Mouse (Mus musculus): Measurements from ENCODE around the gene Fuca1. TPM values are rescaled to one million over a fixed set of nuclear protein-coding genes. Genes with fewer than 3 reads are reported as not detected.
A peak's percentile ranks its signal among the peaks of the same experiment; 100 is the strongest.

Fuca1 gene
- polyA plus RNA-seq, 1 experiment from 2014 or later: 50.7 TPM

DNA sequence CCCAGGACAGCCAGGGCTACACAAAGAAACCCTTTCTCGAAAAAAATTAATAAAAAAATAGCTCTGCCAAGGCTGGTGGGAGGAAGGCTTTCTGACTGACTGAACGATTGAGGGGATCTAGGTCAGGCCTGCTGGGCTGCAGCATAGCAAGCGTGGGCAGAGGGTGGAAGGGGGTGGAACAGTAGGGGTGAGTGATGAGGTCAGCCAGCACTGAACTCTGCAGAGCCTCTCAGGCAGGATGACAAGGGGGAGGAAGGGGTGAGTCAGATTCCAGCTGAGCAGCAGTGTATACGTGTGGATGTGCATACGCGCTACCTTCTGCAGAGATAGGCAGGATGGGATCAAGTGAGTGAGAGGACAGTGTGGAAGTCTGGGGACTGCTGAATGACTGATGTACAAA lies 29.4 kb downstream of the Fuca1 start:
- peaks cover 21% of the 10 kb centered on the region for H3K36me3 ChIP-seq (replicated peaks; ENCODE audit: insufficient read depth, low read length)
- TF ChIP-seq EP300 (IDR thresholded peaks at IDR 0.05; ENCODE audit: low read depth): no peak
- no peak for TF ChIP-seq CTCF (IDR thresholded peaks at IDR 0.05; ENCODE audit: low read depth)
- H3K27me3 ChIP-seq (ENCODE audit: insufficient read depth, low read length): no peaks in the 10 kb centered on the region
- peaks cover 23% of the 10 kb centered on the region for H3K4me1 ChIP-seq (ENCODE audit: insufficient read depth)
- peak; percentile 58 for ATAC-seq
- H3K9ac ChIP-seq (replicated peaks): peak overlapping the region; percentile 24; the same call in 1 of the 2 replicates
- DNase-seq: peak; percentile 48
- 56% methylated on average over 6 of the region's 6 CpGs for WGBS (ENCODE audit: insufficient replicate concordance)
- H3K4me3 ChIP-seq (ENCODE audit: low read depth, low read length): no peak overlapping the region
- H3K4me2 ChIP-seq (ENCODE audit: low read depth, low read length): peak overlapping the region; percentile 28; the same call in 1 of the 2 replicates
- H3K9me3 ChIP-seq (ENCODE audit: low read length): no peaks in the 10 kb centered on the region; the same call in 1 of the 2 replicates
- peak overlapping the region; percentile 77 for H3K27ac ChIP-seq (ENCODE audit: low read depth)

DNA sequence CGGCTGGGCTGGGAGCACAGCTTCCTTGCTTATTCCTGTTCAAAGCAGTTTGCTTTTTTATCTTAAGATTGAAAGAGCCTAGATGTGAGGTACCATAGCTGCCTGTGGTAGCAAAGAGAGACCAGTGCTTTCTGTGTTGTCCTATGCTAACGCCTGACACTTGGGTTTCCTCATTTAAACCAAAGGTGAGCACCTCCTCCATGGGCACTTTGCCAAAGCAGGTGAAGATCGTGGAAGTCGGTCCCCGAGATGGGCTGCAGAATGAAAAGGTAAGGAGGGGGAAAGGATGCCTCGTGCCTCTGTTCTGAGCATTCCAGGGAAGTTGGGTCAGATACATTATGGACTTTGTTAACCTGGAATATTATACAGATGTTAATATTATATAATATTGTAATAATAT lies 29.8 kb downstream of the Fuca1 start:
- TF ChIP-seq CTCF (IDR thresholded peaks at IDR 0.05; ENCODE audit: low read depth) (no peak), EP300 (IDR thresholded peaks at IDR 0.05; ENCODE audit: low read depth) (no peak)
- ATAC-seq (peak; percentile 19; the same call in 1 of the 2 replicates), DNase-seq (peak; percentile 62)
- Histone ChIP-seq H3K4me2 (ENCODE audit: low read depth, low read length) (peak overlapping the region; percentile 28; the same call in 1 of the 2 replicates), H3K27ac (ENCODE audit: low read depth) (peak overlapping the region; percentile 77), H3K27me3 (ENCODE audit: insufficient read depth, low read length) (no peaks in the 10 kb centered on the region), H3K9me3 (ENCODE audit: low read length) (no peaks in the 10 kb centered on the region; the same call in 1 of the 2 replicates), H3K4me3 (ENCODE audit: low read depth, low read length) (no peak overlapping the region), H3K36me3 (replicated peaks; ENCODE audit: insufficient read depth, low read length) (peaks cover 22% of the 10 kb centered on the region), H3K9ac (replicated peaks) (0 out of 2 replicates have a peak overlapping the region, but pooled peaks have one; percentile 24), H3K4me1 (ENCODE audit: insufficient read depth) (peaks cover 23% of the 10 kb centered on the region)
- 74% methylated on average over 6 of the region's 6 CpGs for WGBS (ENCODE audit: insufficient replicate concordance)

DNA sequence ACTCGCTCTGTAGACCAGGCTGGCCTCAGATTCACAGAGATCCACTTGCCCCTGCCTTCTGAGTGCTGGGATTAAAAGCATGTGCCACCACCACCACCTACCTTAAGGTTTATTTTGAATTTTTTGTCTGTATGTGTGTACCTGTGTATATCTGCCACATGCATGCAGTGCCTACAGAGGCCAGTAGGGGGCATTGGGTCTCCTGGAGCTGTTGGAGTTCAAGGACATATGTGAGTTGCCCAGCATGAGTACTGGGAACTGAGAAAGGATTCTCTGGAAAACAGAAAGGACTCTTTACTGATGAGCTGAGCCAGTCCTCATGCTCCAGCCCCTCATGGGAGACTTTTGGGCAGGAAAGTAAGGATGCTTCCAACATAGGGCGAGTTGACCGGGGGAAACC lies 31.0 kb downstream of the Fuca1 start:
- ATAC-seq (no peak), DNase-seq (peak; percentile 38)
- TF ChIP-seq CTCF (IDR thresholded peaks at IDR 0.05; ENCODE audit: low read depth) (peak; percentile 57), EP300 (IDR thresholded peaks at IDR 0.05; ENCODE audit: low read depth) (no peak)
- H3K9me3 ChIP-seq (ENCODE audit: low read length): no peaks in the 10 kb centered on the region; the same call in 1 of the 2 replicates
- H3K27me3 ChIP-seq (ENCODE audit: insufficient read depth, low read length): no peaks in the 10 kb centered on the region
- 97% methylated on average over 3 of the region's 3 CpGs for WGBS (ENCODE audit: insufficient replicate concordance)
- H3K4me2 ChIP-seq (ENCODE audit: low read depth, low read length): no peak overlapping the region
- H3K4me1 ChIP-seq (ENCODE audit: insufficient read depth): peaks cover 19% of the 10 kb centered on the region
- H3K4me3 ChIP-seq (ENCODE audit: low read depth, low read length): no peak overlapping the region
- H3K9ac ChIP-seq (replicated peaks): no peak overlapping the region
- H3K36me3 ChIP-seq (replicated peaks; ENCODE audit: insufficient read depth, low read length): peaks cover 28% of the 10 kb centered on the region
- H3K27ac ChIP-seq (ENCODE audit: low read depth): no peak overlapping the region

DNA sequence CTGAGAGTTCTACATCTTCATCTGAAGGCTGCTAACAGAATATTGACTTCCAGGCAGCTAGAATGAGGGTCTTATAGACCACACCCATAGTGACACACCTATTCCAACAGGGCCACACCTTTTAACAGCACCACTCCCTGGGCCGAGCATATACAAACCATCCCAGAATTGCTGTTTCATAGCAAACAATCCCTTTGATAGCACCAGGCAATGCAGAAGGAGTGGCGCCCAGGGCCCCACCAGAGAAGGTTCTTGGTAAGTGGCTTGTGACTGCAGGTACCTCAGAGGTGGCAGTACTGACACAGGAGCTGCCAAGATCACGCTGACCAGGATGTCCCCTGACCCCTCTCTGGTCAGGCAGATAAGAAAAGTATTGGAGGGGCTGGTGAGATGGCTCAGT lies 32.6 kb downstream of the Fuca1 start:
- Histone ChIP-seq H3K4me2 (ENCODE audit: low read depth, low read length) (no peak overlapping the region), H3K4me1 (ENCODE audit: insufficient read depth) (peaks cover 17% of the 10 kb centered on the region), H3K9me3 (ENCODE audit: low read length) (no peaks in the 10 kb centered on the region; the same call in 1 of the 2 replicates), H3K27me3 (ENCODE audit: insufficient read depth, low read length) (no peaks in the 10 kb centered on the region), H3K27ac (ENCODE audit: low read depth) (no peak overlapping the region), H3K36me3 (replicated peaks; ENCODE audit: insufficient read depth, low read length) (peaks cover 35% of the 10 kb centered on the region), H3K9ac (replicated peaks) (no peak overlapping the region), H3K4me3 (ENCODE audit: low read depth, low read length) (no peak overlapping the region)
- WGBS (ENCODE audit: insufficient replicate concordance): 76% methylated on average over 3 of the region's 3 CpGs
- no peak for TF ChIP-seq EP300 (IDR thresholded peaks at IDR 0.05; ENCODE audit: low read depth)
- TF ChIP-seq CTCF (IDR thresholded peaks at IDR 0.05; ENCODE audit: low read depth): no peak
- DNase-seq: no peak
- ATAC-seq: no peak

DNA sequence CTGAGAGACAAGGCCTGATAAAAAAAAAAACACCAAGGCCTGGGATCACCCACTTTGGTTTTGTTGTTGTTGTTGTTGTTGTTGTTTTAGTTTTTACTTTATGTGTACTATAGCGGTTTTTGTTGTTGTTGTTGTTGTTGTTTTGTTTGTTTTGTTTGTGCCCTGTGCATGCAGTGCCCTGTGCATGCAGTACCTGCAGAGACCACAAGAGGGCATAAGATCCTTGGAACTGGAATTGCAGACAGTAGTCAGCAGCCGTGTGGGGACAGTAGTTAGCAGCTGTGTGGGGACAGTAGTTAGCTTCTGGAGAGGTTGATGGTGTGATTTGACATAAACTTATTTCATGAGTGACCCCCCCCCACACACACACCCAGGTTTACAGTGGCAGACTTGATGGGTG lies 33.7 kb downstream of the Fuca1 start:
- 14% methylated on average over 2 of the region's 2 CpGs for WGBS (ENCODE audit: insufficient replicate concordance)
- Histone ChIP-seq H3K4me3 (ENCODE audit: low read depth, low read length) (no peak overlapping the region), H3K27ac (ENCODE audit: low read depth) (no peak overlapping the region), H3K4me1 (ENCODE audit: insufficient read depth) (peaks cover 15% of the 10 kb centered on the region), H3K36me3 (replicated peaks; ENCODE audit: insufficient read depth, low read length) (peaks cover 44% of the 10 kb centered on the region), H3K27me3 (ENCODE audit: insufficient read depth, low read length) (no peaks in the 10 kb centered on the region), H3K4me2 (ENCODE audit: low read depth, low read length) (no peak overlapping the region), H3K9ac (replicated peaks) (no peak overlapping the region), H3K9me3 (ENCODE audit: low read length) (no peaks in the 10 kb centered on the region; the same call in 1 of the 2 replicates)
- ATAC-seq (no peak), DNase-seq (peak; percentile 89)
- TF ChIP-seq CTCF (IDR thresholded peaks at IDR 0.05; ENCODE audit: low read depth): peak; percentile 98
- TF ChIP-seq EP300 (IDR thresholded peaks at IDR 0.05; ENCODE audit: low read depth): no peak

DNA sequence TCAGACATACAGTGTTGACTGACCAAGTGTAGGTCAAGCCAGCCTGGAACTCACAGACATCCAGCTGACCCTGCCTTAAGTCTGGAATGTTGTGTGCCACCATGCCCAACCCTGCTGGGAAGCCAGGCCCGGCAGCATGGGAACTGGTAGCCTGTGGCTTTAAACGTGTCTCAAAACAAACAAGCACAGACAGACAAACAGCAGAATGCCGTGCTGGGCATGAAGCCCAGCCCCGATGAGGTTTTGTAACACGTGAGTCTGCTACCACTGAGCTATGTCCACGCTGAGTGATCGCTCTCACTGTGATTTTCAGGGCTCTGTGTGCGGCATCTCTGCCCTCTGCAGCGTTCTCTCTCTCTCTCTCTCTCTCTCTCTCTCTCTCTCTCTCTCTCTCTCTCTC lies 35.4 kb downstream of the Fuca1 start:
- Histone ChIP-seq H3K9ac (replicated peaks) (peak overlapping the region; percentile 31; the same call in 1 of the 2 replicates), H3K27ac (ENCODE audit: low read depth) (peak overlapping the region; percentile 74), H3K36me3 (replicated peaks; ENCODE audit: insufficient read depth, low read length) (peaks cover 57% of the 10 kb centered on the region), H3K4me3 (ENCODE audit: low read depth, low read length) (no peak overlapping the region), H3K9me3 (ENCODE audit: low read length) (no peaks in the 10 kb centered on the region; the same call in 1 of the 2 replicates), H3K4me2 (ENCODE audit: low read depth, low read length) (no peak overlapping the region), H3K27me3 (ENCODE audit: insufficient read depth, low read length) (no peaks in the 10 kb centered on the region), H3K4me1 (ENCODE audit: insufficient read depth) (peaks cover 15% of the 10 kb centered on the region)
- TF ChIP-seq CTCF (IDR thresholded peaks at IDR 0.05; ENCODE audit: low read depth): no peak
- TF ChIP-seq EP300 (IDR thresholded peaks at IDR 0.05; ENCODE audit: low read depth): no peak
- ATAC-seq (peak; percentile 43), DNase-seq (peak; percentile 60)
- 72% methylated on average over 9 of the region's 9 CpGs for WGBS (ENCODE audit: insufficient replicate concordance)
